Mouse (Mus musculus): ENCODE measurements around the gene Auts2. TPM values are rescaled to one million over a fixed set of nuclear protein-coding genes. Genes with fewer than 3 reads are reported as not detected.

Gene Auts2
- polyA plus RNA-seq, 1 experiment from 2014 or later = 0.23 TPM

DNA sequence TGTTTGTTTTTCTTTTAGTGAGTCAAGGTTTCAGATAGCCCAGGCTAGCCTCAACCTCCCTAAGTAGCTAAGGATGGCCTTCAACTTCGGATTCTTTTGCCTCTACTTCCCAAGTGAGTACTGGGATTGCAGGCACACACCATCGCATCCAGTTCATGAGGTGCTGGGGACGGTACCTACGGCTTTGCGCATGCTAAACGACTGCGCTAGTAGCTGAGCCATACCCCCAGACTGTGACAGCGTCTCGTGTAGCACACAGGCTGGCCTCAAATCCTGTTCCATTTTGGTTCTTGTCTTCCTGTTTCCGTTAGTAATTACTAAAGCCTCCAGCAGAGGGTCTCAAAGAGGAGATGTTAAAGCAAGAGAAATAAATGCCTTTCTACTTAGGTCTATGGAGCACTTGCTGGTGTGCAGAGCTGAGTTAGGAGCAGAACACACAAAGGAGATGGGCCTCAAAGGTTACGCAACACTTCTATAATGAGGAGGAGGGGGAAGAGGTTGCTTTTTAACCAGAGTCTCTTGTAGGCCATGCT, 967.3 kb downstream of the Auts2 start:
- CTCF ChIA-PET = no interaction called here
- H3K27me3 ChIP-seq = no peaks in the 10 kb centered on the region
- no peak for TF ChIP-seq CTCF (IDR thresholded peaks at IDR 0.05)
- ATAC-seq (no peak), DNase-seq (ENCODE audit: low read depth, low spot score) (no peak)
- POLR2A ChIA-PET = no interaction called here
- in situ Hi-C loops (cut with MboI; ENCODE audit: low pct_unique_long_range_greater_than_20kb) = no loop called here

DNA sequence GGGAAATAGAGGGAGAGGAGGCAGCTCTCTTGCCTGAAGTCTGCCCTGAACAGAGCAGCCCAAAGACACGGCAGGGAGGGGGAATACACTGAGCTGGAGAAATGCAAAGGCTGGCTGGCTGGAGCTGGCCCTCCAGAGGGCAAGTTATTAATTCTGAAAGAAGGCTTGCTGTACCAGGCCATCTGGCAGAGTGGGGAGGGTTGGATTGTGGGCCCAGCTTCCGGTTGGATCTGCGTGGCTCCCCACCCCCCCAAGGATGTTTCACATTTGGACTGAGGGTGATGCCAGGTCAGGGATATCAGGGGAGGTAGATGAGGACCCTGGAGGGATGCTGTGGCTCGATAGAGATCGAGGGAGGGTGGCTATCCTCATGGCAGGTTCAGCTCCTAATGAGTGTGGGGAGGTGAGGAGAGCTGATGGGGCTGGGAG, 968.0 kb downstream of the Auts2 start:
- ChIA-PET CTCF (no interaction called here), POLR2A (no interaction called here)
- TF ChIP-seq CTCF (IDR thresholded peaks at IDR 0.05) = no peak

DNA sequence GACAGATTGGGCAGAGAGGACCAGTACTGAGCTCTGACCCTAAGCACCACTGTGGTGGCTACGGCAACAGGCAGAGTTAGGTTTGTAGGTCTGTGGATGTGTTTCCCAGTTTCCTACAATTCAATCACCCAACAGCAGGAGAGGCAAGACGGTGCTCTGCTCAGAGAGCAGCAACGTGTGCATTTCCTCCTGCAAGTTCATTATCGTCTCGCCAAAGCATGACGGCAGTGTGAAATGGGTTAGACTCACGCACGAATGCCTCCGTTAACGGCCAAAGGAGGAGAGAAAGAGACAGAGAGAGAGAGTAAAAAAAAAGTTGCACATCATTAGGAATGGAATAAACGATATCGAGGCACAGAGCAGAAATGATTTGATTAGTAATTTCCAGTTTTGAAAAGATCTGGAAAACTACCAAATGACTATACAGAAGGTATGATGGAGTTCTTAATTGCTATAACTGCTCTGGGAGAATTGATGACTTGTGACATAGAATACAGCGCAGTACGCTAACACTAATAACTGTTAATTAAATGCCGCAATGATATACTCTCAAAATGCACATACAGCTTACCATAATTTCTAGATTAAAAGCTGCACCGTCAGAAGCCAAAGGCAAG, 968.6 kb downstream of the Auts2 start:
- TF ChIP-seq CTCF (IDR thresholded peaks at IDR 0.05) = no peak
- CTCF ChIA-PET = no interaction called here
- no peaks in the 10 kb centered on the region for H3K27me3 ChIP-seq
- no peak for DNase-seq (ENCODE audit: low read depth, low spot score)
- no peak for ATAC-seq
- in situ Hi-C loops (cut with MboI; ENCODE audit: low pct_unique_long_range_greater_than_20kb) = no loop called here
- POLR2A ChIA-PET = no interaction called here

More for the DNA sequence above, 968.0 kb downstream of the Auts2 start:
- no peaks in the 10 kb centered on the region for H3K27me3 ChIP-seq
- DNase-seq (ENCODE audit: low read depth, low spot score) (no peak), ATAC-seq (no peak)
- in situ Hi-C loops (cut with MboI; ENCODE audit: low pct_unique_long_range_greater_than_20kb) = no loop called here

DNA sequence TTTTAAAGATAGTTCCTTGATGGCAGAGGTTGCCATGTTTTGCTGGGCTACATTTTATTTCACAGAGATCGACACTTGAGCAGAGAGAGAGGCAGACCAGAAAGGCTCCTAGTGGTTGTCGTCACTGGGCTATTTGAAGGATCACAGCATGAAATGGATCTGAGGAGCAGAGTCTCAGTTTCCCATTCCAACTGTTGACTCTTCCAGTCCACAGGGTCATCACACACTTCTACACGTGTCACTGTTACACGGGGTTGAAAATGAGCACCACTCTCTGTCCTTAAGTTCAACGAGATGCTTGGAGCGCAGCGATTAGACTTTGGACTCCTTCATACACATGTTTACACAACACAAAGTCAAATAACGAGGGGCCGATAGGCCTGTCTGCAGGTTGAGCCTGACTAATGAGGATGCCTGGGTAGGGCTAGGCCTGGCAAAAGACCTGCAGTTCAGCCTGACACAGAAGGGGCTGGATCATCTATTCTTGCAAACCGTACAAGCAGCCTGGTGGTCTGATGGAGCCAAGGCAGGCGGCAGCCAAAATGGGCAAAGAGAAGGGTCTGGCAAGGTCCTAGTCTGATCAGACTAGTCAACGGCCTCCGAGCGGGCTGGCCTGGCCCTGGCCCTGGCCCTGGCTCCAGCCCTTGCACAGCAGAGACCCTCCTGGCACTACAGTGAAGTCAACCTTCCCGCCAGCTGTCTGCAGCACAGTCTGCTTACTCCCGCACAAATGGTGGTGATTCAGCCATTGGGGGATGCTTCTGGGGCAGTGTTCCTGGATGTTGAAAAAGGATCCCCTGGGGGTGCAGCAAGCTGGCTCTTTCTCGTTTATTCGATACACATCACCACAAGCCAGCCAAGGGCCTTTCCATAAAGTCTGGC, 969.6 kb downstream of the Auts2 start:
- in situ Hi-C loops (cut with MboI; ENCODE audit: low pct_unique_long_range_greater_than_20kb) = no loop called here
- ATAC-seq (no peak), DNase-seq (ENCODE audit: low read depth, low spot score) (no peak)
- ChIA-PET POLR2A (no interaction called here), CTCF (no interaction called here)
- no peaks in the 10 kb centered on the region for H3K27me3 ChIP-seq
- no peak for TF ChIP-seq CTCF (IDR thresholded peaks at IDR 0.05)

DNA sequence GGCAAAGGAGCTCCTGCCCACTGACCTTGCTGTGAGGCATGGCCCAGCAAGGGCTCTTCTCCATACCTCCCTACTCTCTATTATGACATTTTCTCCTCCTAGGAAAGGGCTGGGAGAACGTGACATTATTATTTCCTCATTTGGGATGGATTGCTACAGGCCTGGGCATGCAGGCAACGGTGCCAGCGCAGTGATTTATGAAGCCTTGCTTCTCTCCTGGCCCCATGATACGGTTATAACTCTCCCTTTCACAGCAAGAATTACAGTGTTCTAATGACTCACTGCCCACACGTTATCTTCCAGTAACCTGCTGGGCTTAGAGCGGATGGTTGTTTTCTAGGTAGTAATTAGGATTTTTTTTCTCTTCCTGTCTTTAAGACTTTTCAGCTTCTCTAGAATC, 977.1 kb downstream of the Auts2 start:
- CTCF ChIA-PET = no interaction called here
- DNase-seq (ENCODE audit: low read depth, low spot score) (peak; percentile 2), ATAC-seq (no peak)
- in situ Hi-C loops (cut with MboI; ENCODE audit: low pct_unique_long_range_greater_than_20kb) = no loop called here
- no peak for TF ChIP-seq CTCF (IDR thresholded peaks at IDR 0.05)
- no peaks in the 10 kb centered on the region for H3K27me3 ChIP-seq
- POLR2A ChIA-PET = no interaction called here

DNA sequence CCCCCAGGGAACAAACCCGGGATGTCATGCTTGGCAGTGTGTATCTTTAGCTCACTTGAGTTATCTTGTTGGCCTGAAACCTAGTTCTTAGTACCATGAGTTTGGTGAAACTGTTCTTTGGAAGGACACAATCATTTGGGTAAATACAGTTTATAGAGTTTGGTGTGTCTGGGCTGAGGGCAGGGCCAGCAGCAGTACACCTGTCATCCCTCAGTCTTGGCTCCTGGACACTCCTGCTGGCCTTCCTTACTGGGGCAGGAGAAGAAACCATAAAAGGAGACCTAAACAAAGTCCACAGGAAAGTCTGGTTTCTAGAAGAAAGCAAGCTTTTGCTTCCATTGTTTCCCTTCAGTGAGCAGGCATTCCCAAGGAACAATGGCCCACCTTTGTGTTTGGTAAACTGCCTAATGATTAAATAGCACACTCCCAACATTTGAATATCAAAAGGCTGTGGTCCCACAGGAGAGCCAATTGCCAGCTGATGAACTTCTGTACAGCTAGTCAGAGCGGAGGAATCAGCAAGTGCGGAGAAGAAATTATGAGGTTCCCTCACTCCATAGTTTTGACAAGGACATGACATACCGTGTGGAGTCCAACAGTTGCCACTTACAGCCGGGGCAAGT, 979.4 kb downstream of the Auts2 start:
- H3K27me3 ChIP-seq = no peaks in the 10 kb centered on the region
- in situ Hi-C loops (cut with MboI; ENCODE audit: low pct_unique_long_range_greater_than_20kb) = no loop called here
- DNase-seq (ENCODE audit: low read depth, low spot score) = no peak
- ChIA-PET POLR2A (no interaction called here), CTCF (no interaction called here)
- no peak for TF ChIP-seq CTCF (IDR thresholded peaks at IDR 0.05)
- no peak for ATAC-seq

DNA sequence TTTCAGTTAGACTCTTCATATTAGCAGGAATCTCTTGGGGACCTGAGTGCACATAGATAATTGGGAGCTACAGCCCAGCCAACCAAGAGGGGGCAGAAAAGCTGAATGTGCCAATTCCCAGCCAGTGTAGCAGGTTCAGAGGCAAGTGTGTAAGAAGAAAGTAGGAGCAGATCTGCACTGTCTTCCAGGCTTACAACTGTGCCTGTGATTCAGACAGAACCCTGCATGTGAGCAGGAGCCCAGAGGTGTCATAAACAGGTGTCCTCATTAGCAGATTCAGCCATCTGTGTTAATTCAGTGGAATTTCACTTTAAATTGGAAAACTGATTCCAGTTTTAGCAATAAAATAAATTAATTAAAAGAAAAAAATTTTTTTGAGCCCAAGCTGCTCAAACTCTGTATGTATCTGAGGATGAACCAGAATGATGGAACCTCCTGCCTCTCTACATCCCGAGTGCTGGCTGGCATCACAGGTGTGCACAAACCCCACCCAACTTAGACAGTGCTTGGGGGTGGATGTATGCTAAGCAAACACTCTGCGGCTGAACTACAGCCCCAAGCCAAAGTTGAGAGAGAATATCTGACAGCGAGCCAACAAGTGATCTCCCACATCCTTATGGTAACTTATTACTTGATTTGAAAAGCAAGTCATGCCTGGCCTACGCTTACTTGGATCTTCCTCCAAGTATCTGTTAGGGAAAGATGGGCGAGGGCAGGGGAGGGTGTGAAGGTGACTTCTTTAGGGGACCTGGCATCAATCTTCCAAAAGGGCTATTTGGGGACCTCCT, 982.2 kb downstream of the Auts2 start:
- no peak for DNase-seq (ENCODE audit: low read depth, low spot score)
- CTCF ChIA-PET = no interaction called here
- ATAC-seq = no peak
- in situ Hi-C loops (cut with MboI; ENCODE audit: low pct_unique_long_range_greater_than_20kb) = no loop called here
- TF ChIP-seq CTCF (IDR thresholded peaks at IDR 0.05) = no peak
- H3K27me3 ChIP-seq = no peaks in the 10 kb centered on the region
- POLR2A ChIA-PET = no interaction called here

DNA sequence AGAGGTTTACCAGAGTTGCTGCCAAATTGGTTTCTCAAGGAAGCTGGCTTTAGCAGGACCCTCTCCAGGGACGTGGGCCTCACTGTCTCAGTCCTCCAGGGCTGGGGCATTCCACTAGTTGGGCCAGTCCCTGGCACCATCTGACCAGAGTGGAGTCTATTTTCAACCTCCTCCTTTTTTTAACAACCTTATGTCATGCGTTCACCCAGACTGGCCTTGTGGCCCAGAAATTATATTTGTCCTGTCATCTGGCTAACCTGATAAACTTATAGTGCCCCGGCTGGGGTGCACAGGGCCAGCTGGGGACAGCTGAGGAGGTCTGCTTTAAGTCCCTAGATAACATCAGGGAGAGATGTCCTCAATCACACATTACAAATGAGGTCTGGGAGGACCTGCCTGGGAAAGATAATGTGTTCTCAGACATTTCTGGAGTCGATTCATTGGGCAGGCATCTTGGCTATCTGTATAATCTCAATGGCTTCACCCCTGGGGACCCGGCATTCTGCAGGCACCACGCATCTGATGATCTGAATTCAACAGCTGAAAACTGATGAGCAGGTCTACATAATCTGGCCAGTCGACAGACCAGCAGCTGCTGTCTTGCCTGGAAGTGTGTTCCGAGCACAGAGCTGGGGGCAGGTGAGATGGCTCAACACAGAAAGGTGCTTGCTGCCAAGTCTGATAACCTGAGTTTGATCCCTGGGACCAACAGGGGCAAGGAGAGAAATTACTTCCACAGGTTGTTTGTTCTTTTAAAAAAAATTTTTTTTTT, 984.6 kb downstream of the Auts2 start:
- in situ Hi-C loops (cut with MboI; ENCODE audit: low pct_unique_long_range_greater_than_20kb) = no loop called here
- DNase-seq (ENCODE audit: low read depth, low spot score) (no peak), ATAC-seq (no peak)
- TF ChIP-seq CTCF (IDR thresholded peaks at IDR 0.05) = no peak
- ChIA-PET POLR2A (no interaction called here), CTCF (no interaction called here)
- H3K27me3 ChIP-seq = no peaks in the 10 kb centered on the region

DNA sequence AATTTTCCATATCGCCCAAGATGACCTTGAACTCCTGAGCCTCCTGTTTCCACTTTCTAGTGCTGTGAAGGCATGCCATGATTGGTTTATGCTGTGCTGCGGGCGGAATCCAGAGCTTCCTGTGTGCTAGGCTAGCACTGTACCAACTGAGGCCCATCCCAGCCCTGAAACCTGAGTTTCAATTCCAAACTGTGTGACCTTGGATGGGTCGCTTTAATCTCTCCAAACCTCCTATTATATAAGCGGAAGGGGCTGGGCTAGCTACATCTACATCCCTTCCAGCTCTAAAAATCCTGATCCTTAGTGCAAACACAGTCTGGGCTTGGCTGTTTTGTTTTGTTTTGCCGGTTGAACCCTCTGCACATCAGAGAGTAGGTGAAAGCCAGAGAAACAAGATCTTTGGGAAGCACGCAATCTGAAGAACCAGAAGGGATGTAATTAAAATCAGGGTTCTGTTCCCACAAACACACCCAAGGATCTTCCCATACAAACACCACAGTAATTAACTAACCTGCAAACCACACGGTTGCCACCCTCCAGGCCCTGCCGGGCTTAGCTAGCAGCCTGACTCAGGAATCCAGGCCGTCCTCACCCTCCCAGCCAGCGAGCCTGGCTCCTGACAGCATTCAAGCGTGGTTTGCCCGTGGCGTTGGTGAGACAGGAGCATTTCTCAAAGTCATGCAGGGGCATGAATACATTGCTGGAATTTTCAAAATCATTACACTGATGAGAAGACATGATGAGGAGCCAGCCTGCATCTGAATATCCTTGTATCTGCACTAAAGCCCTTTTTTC, 985.4 kb downstream of the Auts2 start:
- no peak for TF ChIP-seq CTCF (IDR thresholded peaks at IDR 0.05)
- ChIA-PET CTCF (no interaction called here), POLR2A (no interaction called here)
- H3K27me3 ChIP-seq = no peaks in the 10 kb centered on the region
- DNase-seq (ENCODE audit: low read depth, low spot score) (peak; percentile 7), ATAC-seq (no peak)
- in situ Hi-C loops (cut with MboI; ENCODE audit: low pct_unique_long_range_greater_than_20kb) = no loop called here
